Mouse (Mus musculus): ENCODE data around the gene Zkscan14. TPM values are rescaled to one million over a fixed set of nuclear protein-coding genes. Genes with fewer than 3 reads are reported as not detected.

The Zkscan14 gene
- polyA plus RNA-seq, 1 experiment from 2014 or later, result 6.5 TPM

DNA sequence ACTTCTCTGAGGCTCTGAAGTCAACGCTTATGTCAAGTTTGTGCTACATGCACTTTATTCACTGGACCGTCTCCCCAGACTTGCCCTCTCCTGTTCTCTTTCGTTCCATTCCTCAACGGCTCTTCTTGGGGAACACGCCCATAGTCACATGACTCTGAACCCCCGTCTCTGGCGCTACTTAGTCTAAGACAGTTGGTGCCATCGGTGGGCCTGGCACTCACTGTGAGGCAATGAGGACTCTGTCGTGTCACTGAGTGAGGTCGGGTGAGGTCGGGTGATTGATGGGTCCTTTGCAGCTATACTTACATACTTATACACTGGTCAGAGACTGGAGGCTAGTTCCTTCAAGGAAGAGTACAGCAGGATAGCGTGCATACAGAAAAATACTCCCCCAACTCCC is 21.7 kb upstream of the Zkscan14 start:
- DNase-seq (ENCODE audit: low spot score) (no peak), ATAC-seq (replicated peaks; ENCODE audit: low FRiP score) (no peak)
- Histone ChIP-seq H3K9me3 (ENCODE audit: control insufficient read depth, low read length) (no peaks in the 10 kb centered on the region), H3K27ac (ENCODE audit: low read depth, low read length) (no peak overlapping the region), H3K4me3 (ENCODE audit: low read depth, low read length) (no peak overlapping the region), H3K36me3 (ENCODE audit: control insufficient read depth, insufficient read depth, low read length) (peaks cover 15% of the 10 kb centered on the region), H3K27me3 (ENCODE audit: control insufficient read depth, insufficient read depth, low read length) (no peaks in the 10 kb centered on the region), H3K4me1 (replicated peaks; ENCODE audit: control insufficient read depth, insufficient read depth, low read length) (no peaks in the 10 kb centered on the region), H3K9ac (ENCODE audit: low read length) (no peak overlapping the region), H3K4me2 (ENCODE audit: low read depth, low read length, severe bottlenecking) (no peak overlapping the region)
- WGBS, result 85% methylated on average over 12 of the region's 12 CpGs

DNA sequence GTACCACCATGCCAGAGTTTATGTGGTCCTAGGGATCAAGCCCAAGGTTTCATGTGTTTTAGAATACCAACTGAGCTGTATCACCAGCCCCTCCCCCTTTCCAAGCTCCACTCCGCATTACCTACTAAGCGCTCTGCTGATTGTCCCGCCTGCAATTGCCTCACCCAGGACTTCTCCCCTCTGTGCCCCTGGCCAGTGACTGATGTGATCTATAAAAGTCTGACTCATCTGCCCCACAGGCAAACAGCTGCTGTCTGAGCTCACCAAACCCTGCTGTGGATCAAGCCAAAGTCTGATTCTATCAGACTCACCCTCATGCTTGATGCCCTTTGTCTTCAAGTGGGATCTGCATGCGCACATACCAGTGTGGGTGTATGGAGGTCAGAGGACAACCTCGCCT is 21.2 kb upstream of the Zkscan14 start:
- H3K36me3 ChIP-seq (ENCODE audit: control insufficient read depth, insufficient read depth, low read length), result peaks cover 15% of the 10 kb centered on the region
- 87% methylated on average over 5 of the region's 5 CpGs for WGBS

GRCm38 (mm10) chr5:145219981-145220380 is 18.3 kb upstream of the Zkscan14 start:
- Histone ChIP-seq H3K4me2 (ENCODE audit: low read depth, low read length, severe bottlenecking) (no peak overlapping the region), H3K4me3 (ENCODE audit: low read depth, low read length) (no peak overlapping the region), H3K4me1 (replicated peaks; ENCODE audit: control insufficient read depth, insufficient read depth, low read length) (no peaks in the 10 kb centered on the region), H3K27ac (ENCODE audit: low read depth, low read length) (no peak overlapping the region), H3K27me3 (ENCODE audit: control insufficient read depth, insufficient read depth, low read length) (no peaks in the 10 kb centered on the region), H3K36me3 (ENCODE audit: control insufficient read depth, insufficient read depth, low read length) (peaks cover 15% of the 10 kb centered on the region), H3K9me3 (ENCODE audit: control insufficient read depth, low read length) (no peaks in the 10 kb centered on the region), H3K9ac (ENCODE audit: low read length) (no peak overlapping the region)
- ATAC-seq (replicated peaks; ENCODE audit: low FRiP score) (no peak), DNase-seq (ENCODE audit: low spot score) (no peak)
- 95% methylated on average over 8 of the region's 8 CpGs for WGBS

More for the DNA sequence above, 21.2 kb upstream of the Zkscan14 start:
- ATAC-seq (replicated peaks; ENCODE audit: low FRiP score), result no peak
- no peak overlapping the region for H3K4me3 ChIP-seq (ENCODE audit: low read depth, low read length)
- H3K4me2 ChIP-seq (ENCODE audit: low read depth, low read length, severe bottlenecking), result no peak overlapping the region
- H3K9me3 ChIP-seq (ENCODE audit: control insufficient read depth, low read length), result no peaks in the 10 kb centered on the region
- no peaks in the 10 kb centered on the region for H3K27me3 ChIP-seq (ENCODE audit: control insufficient read depth, insufficient read depth, low read length)
- DNase-seq (ENCODE audit: low spot score), result no peak
- H3K9ac ChIP-seq (ENCODE audit: low read length), result no peak overlapping the region
- H3K27ac ChIP-seq (ENCODE audit: low read depth, low read length), result no peak overlapping the region
- H3K4me1 ChIP-seq (replicated peaks; ENCODE audit: control insufficient read depth, insufficient read depth, low read length), result no peaks in the 10 kb centered on the region

DNA sequence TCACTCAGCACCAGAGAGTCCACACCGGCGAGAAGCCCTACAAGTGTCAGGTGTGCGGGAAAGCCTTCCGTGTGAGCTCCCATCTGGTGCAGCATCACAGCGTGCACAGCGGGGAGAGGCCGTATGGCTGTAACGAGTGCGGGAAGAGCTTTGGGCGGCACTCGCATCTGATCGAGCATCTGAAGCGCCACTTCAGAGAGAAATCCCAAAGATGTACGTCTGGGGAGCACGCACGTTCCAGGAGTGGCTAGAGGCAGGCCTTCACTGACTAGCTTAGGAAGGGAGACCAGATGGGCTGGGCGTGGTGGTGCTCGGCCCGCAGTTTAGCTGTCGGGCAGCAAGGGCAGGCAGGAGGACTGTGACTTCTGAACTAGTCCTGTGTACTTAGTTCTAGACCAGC is 17.0 kb upstream of the Zkscan14 start:
- peaks cover 15% of the 10 kb centered on the region for H3K36me3 ChIP-seq (ENCODE audit: control insufficient read depth, insufficient read depth, low read length)
- H3K4me2 ChIP-seq (ENCODE audit: low read depth, low read length, severe bottlenecking), result no peak overlapping the region

DNA sequence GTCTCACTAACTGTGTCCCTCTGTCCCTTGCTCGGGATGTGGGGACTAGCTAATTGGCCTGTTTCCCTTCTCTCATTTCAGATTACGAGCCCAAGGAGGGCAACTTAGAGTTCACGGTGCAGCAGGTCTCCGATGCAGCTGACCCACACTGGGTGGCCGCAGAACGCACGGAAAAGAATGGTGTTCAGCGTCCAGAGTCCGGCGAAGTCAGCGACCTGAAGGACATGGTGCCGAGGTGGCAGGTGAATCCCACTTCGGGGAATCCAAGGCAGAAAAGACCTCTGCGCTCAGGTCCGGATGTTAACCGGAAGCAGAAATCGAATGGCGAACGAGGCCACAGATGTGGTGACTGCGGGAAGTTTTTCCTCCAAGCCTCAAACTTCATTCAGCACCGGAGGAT is 16.5 kb upstream of the Zkscan14 start:
- 96% methylated on average over 21 of the region's 21 CpGs for WGBS
- Histone ChIP-seq H3K4me1 (replicated peaks; ENCODE audit: control insufficient read depth, insufficient read depth, low read length) (no peaks in the 10 kb centered on the region), H3K4me2 (ENCODE audit: low read depth, low read length, severe bottlenecking) (no peak overlapping the region), H3K27ac (ENCODE audit: low read depth, low read length) (no peak overlapping the region), H3K4me3 (ENCODE audit: low read depth, low read length) (no peak overlapping the region), H3K36me3 (ENCODE audit: control insufficient read depth, insufficient read depth, low read length) (peaks cover 15% of the 10 kb centered on the region), H3K9ac (ENCODE audit: low read length) (no peak overlapping the region), H3K9me3 (ENCODE audit: control insufficient read depth, low read length) (no peaks in the 10 kb centered on the region), H3K27me3 (ENCODE audit: control insufficient read depth, insufficient read depth, low read length) (no peaks in the 10 kb centered on the region)
- ATAC-seq (replicated peaks; ENCODE audit: low FRiP score), result no peak
- no peak for DNase-seq (ENCODE audit: low spot score)

More for the DNA sequence above, 17.0 kb upstream of the Zkscan14 start:
- Histone ChIP-seq H3K9me3 (ENCODE audit: control insufficient read depth, low read length) (no peaks in the 10 kb centered on the region), H3K4me1 (replicated peaks; ENCODE audit: control insufficient read depth, insufficient read depth, low read length) (no peaks in the 10 kb centered on the region), H3K27me3 (ENCODE audit: control insufficient read depth, insufficient read depth, low read length) (no peaks in the 10 kb centered on the region), H3K27ac (ENCODE audit: low read depth, low read length) (no peak overlapping the region), H3K4me3 (ENCODE audit: low read depth, low read length) (no peak overlapping the region), H3K9ac (ENCODE audit: low read length) (no peak overlapping the region)
- no peak for DNase-seq (ENCODE audit: low spot score)
- WGBS, result 97% methylated on average over 20 of the region's 20 CpGs
- no peak for ATAC-seq (replicated peaks; ENCODE audit: low FRiP score)

GRCm38 (mm10) chr5:145217746-145218145 is 16.1 kb upstream of the Zkscan14 start:
- ATAC-seq (replicated peaks; ENCODE audit: low FRiP score) (no peak), DNase-seq (ENCODE audit: low spot score) (no peak)
- Histone ChIP-seq H3K9ac (ENCODE audit: low read length) (no peak overlapping the region), H3K27ac (ENCODE audit: low read depth, low read length) (no peak overlapping the region), H3K27me3 (ENCODE audit: control insufficient read depth, insufficient read depth, low read length) (no peaks in the 10 kb centered on the region), H3K4me1 (replicated peaks; ENCODE audit: control insufficient read depth, insufficient read depth, low read length) (no peaks in the 10 kb centered on the region), H3K4me3 (ENCODE audit: low read depth, low read length) (no peak overlapping the region), H3K4me2 (ENCODE audit: low read depth, low read length, severe bottlenecking) (no peak overlapping the region), H3K9me3 (ENCODE audit: control insufficient read depth, low read length) (no peaks in the 10 kb centered on the region), H3K36me3 (ENCODE audit: control insufficient read depth, insufficient read depth, low read length) (peaks cover 15% of the 10 kb centered on the region)
- WGBS, result 91% methylated on average over 6 of the region's 6 CpGs

GRCm38 (mm10) chr5:145214679-145215078 is 13.0 kb upstream of the Zkscan14 start:
- no peaks in the 10 kb centered on the region for H3K27me3 ChIP-seq (ENCODE audit: control insufficient read depth, insufficient read depth, low read length)
- peaks cover 2% of the 10 kb centered on the region; the same call in 1 of the 2 replicates for H3K36me3 ChIP-seq (ENCODE audit: control insufficient read depth, insufficient read depth, low read length)
- WGBS, result 75% methylated on average over 4 of the region's 4 CpGs
- H3K9me3 ChIP-seq (ENCODE audit: control insufficient read depth, low read length), result no peaks in the 10 kb centered on the region
- H3K9ac ChIP-seq (ENCODE audit: low read length), result no peak overlapping the region
- no peak for ATAC-seq (replicated peaks; ENCODE audit: low FRiP score)
- DNase-seq (ENCODE audit: low spot score), result no peak
- H3K4me3 ChIP-seq (ENCODE audit: low read depth, low read length), result no peak overlapping the region
- H3K4me1 ChIP-seq (replicated peaks; ENCODE audit: control insufficient read depth, insufficient read depth, low read length), result no peaks in the 10 kb centered on the region
- no peak overlapping the region for H3K4me2 ChIP-seq (ENCODE audit: low read depth, low read length, severe bottlenecking)
- H3K27ac ChIP-seq (ENCODE audit: low read depth, low read length), result no peak overlapping the region

- peaks cover under 1% of the 10 kb centered on the region; the same call in 1 of the 2 replicates for H3K36me3 ChIP-seq (ENCODE audit: control insufficient read depth, insufficient read depth, low read length)
- H3K9ac ChIP-seq (ENCODE audit: low read length), result no peak overlapping the region
- H3K27me3 ChIP-seq (ENCODE audit: control insufficient read depth, insufficient read depth, low read length), result no peaks in the 10 kb centered on the region
- no peak overlapping the region for H3K27ac ChIP-seq (ENCODE audit: low read depth, low read length)
- 89% methylated on average over 3 of the region's 3 CpGs for WGBS
- no peaks in the 10 kb centered on the region for H3K9me3 ChIP-seq (ENCODE audit: control insufficient read depth, low read length)
- ATAC-seq (replicated peaks; ENCODE audit: low FRiP score) (no peak), DNase-seq (ENCODE audit: low spot score) (no peak)
- no peak overlapping the region for H3K4me3 ChIP-seq (ENCODE audit: low read depth, low read length)
- no peak overlapping the region for H3K4me2 ChIP-seq (ENCODE audit: low read depth, low read length, severe bottlenecking)
- no peaks in the 10 kb centered on the region for H3K4me1 ChIP-seq (replicated peaks; ENCODE audit: control insufficient read depth, insufficient read depth, low read length)
These were observed 11.8 kb upstream of the Zkscan14 start for GRCm38 (mm10) chr5:145213505-145213904.

DNA sequence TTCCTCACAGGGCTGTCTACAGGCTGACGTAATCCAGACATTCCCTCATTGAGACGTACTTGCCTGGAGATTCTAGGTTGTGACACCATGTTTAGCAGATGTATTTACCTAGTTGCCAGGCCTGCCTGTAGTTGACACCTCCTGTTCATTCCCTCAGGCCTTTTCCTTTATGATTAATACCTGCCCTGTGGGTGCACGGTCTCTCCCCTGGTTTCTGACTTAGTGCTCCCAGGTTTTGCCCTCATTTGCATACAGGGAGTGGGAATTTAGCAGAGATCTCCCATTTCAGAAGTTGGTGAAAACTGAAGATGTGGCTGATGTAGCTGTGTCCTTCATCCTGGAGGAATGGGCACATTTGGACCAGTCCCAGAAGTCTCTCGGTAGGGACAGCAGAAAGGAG is 10.5 kb upstream of the Zkscan14 start:
- Histone ChIP-seq H3K27ac (ENCODE audit: low read depth, low read length) (no peak overlapping the region), H3K4me1 (replicated peaks; ENCODE audit: control insufficient read depth, insufficient read depth, low read length) (no peaks in the 10 kb centered on the region), H3K27me3 (ENCODE audit: control insufficient read depth, insufficient read depth, low read length) (no peaks in the 10 kb centered on the region), H3K9ac (ENCODE audit: low read length) (no peak overlapping the region), H3K4me3 (ENCODE audit: low read depth, low read length) (no peak overlapping the region), H3K9me3 (ENCODE audit: control insufficient read depth, low read length) (no peaks in the 10 kb centered on the region), H3K4me2 (ENCODE audit: low read depth, low read length, severe bottlenecking) (no peak overlapping the region), H3K36me3 (ENCODE audit: control insufficient read depth, insufficient read depth, low read length) (no peaks in the 10 kb centered on the region; the same call in 1 of the 2 replicates)
- ATAC-seq (replicated peaks; ENCODE audit: low FRiP score) (no peak), DNase-seq (ENCODE audit: low spot score) (no peak)
- WGBS, result 92% methylated on average over 4 of the region's 4 CpGs
